Mouse (Mus musculus) retina, embryonic 14.5 days (tissue): ENCODE data around the gene Plcd1.

Experiments used
- DNase-seq: peaks from one replicate; pipeline ENCODE4 v3.0.0-alpha.2; 2015; ENCODE audit warnings: low spot score

Plcd1 gene

GRCm38 (mm10) chr9:119091581-119092310, 1.6 kb downstream of the Plcd1 start:
- no peak for DNase-seq

GRCm38 (mm10) chr9:119090462-119090861, 2.8 kb downstream of the Plcd1 start:
- DNase-seq: no peak

GRCm38 (mm10) chr9:119089437-119089836, 3.9 kb downstream of the Plcd1 start:
- DNase-seq: no peak

GRCm38 (mm10) chr9:119088148-119088801, 5.0 kb downstream of the Plcd1 start:
- peak; percentile 88 for DNase-seq

DNA sequence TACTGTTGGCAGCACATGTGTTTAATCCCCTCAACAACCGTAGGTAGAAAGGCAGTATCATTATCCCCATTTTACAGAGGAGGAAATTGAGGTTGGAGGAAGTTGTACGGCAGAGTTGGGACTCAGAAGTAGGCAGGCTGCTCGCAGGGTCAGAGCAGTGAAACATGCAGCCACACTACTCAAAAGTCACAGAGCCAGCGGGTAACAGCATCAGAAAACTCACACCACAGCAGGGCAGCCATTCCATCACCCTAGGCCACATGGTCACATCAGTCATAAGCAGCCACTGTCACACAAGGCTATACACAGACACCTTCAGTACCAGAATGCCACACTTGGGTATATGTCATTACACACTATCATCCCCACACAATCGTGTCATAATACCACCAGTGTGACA, 6.0 kb downstream of the Plcd1 start:
- DNase-seq: no peak

DNA sequence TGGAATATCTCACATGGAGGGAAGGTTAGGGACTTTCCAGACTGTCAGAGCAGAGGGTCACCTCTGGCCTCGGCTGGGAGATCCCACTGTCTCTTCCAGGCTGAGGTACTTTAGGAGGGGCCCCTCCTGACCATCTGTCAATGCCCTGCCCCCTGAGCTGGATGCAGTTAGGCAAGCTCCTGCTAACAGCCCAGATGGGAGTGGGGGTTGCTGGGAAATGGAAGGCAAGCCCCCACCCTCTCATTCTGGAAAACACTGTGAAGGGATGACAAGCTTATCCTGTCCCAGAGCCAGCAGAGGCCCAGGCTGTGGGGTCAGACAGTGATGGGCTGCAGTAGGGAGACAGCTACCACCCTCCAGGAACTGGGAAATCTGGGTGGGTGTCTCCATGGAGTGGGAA, 6.9 kb downstream of the Plcd1 start:
- peak; percentile 29 for DNase-seq

- no peak for DNase-seq
These were observed 9.3 kb downstream of the Plcd1 start for GRCm38 (mm10) chr9:119083966-119084365.

DNA sequence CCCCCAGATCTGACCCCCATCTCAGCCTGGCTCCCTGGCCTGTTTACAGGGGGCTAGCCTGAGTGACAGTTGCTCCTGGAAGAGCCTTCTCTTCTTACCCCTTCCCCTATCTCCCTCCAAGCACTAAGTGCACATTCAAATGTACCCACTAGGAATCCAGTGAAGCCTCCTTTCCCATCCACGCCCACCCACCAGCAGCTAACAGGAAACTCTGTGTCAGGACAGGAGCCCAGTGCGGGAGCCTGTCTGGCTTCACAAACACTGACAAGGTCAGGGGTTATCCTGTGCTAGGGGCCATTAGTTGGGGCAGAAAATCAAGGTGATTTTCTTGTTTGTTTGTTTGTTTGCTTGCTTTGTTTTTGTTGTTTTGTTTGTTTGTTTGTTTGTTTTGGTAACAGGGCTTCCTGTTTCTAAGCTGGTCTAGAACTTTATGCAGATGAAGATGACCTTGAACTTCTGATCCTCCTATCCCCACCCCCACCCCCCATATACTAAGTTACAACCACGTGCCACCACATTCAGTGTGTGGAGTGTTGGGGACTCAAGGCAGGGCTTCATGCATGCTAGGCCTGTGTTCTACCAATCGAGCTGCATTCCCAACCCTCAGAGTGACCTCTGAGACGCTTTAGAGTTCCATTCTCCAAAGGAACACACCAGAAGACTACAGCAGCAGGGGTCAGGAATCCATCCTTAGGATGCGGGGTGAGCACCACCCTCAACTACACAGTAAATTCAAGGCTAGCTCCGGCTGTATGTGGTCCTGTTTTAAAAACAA, 10.5 kb downstream of the Plcd1 start:
- no peak for DNase-seq

DNA sequence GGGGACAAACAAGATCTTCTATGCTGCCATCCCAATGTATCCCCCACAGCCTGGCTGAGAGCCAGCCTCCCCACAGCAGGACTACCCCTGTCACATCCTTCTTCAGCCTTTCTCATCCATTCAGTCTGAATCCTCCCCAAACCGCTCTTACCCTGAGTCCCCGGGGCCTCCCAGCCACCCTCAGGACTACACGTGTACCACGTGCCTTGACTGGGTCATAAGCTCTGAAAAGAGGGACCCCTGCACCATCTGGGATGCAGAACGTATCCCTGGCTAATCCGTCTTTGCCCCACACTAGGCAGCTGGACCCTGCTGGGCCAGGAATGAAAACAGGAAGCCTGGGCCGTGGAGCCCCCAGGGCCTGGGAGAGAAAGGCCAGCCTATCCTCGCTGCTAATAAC, 11.3 kb downstream of the Plcd1 start:
- peak; percentile 57 for DNase-seq

GRCm38 (mm10) chr9:119080040-119080675, 13.1 kb downstream of the Plcd1 start:
- DNase-seq: no peak

- no peak for DNase-seq
These were observed 17.6 kb downstream of the Plcd1 start for GRCm38 (mm10) chr9:119075685-119076084.

DNA sequence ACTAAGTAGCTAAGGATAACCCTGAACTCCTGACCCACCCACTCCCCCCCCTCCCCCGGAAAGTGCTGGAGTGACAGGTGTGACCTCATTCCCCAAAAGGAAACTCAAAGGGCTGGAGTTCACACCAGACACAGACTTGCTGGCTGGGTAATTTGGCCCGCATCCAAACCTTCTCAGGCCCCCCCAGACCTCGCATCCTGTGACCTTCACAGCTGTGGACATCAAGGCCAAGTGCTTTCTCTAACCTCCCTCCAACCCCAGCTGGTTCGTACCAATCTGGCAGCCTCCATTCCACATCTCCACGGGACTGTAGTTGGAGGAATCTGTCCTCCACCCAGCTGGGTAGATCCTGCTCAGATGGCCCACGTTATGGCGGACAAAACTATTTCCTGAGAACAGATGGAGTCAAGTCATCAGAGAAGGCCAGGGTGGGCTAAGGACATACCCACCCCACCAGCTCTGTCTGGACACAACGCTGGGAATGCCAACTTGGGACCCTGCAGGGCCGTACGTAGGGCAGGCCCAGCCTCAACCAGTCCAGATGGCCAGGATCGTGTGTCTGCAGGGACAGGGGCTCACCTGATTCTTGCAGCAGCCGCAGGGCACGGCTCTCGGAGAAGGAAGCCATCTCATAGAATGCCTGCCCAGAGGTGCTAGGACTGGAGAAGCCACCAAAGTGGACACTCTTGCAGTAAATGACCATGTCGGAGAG, 20.0 kb downstream of the Plcd1 start:
- no peak for DNase-seq

DNA sequence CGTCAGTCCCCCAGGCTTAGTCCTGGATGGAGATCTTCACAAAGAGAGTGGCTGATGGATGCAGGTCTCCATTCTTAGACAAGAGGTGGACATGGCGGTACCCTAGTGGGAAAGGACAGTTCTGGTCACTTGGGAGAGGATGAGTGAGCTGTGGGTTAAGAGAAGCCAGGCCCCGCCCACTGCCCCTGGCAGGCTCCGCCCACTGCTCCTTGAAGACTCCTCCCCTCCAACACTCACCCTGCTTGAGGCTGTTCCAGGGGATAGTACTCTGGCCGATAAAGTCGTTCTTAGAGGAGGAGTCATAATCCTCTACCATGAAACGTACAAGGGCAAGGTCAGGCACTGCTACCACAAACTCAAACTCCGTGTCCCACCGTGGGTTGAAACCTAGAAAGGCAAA, 21.5 kb downstream of the Plcd1 start:
- DNase-seq: no peak

DNA sequence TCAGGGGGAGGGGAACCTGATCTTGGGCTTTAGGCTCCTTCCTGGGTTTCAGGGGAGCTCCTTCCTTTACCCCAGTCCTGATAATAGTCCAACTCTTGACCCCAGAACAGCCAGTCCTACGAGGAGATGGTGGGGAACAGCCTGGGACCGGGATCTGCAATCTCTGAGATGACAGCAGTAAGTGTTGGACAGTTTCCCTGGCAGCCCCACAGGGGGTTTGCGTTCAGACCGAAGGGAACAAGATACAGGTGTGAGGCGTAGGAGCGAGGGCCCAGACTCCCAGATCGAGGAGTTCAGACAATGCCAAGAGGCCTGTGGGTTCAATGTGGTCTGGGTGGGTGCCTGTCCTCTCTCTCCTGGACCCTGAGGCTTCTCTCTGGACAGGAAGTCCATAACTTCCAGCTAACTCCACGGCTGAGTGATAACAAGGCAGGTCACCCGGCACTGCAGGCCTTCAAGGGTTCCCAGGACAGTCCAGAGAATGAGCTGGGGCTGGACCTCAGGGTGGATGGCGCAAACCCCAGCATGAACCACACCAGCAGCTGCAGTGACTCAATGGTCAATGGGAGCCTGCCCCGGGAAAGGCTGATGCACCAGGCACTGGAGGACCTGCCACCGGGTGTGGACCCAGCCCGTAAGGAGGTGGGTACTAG, 23.0 kb downstream of the Plcd1 start:
- no peak for DNase-seq

DNA sequence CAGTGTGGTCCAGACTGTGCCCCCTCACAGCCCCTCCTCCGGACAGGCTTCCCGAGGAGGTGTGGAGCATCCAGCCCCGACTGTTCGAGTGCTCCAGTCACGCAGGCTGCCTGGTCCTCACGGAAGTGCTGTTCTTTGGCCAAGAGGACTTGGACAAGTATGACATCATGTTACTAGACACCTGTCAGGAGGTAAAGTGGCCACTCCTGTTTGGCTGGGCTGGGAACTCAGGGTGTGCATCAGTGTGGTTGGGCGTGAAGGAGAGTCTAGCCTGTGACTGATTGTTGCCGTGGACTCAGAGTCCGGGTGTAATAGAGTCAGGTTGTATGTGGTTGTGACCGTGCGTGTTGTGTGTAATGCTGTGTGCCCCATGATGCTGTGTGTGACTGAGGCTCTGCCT, 25.0 kb downstream of the Plcd1 start:
- no peak for DNase-seq

DNA sequence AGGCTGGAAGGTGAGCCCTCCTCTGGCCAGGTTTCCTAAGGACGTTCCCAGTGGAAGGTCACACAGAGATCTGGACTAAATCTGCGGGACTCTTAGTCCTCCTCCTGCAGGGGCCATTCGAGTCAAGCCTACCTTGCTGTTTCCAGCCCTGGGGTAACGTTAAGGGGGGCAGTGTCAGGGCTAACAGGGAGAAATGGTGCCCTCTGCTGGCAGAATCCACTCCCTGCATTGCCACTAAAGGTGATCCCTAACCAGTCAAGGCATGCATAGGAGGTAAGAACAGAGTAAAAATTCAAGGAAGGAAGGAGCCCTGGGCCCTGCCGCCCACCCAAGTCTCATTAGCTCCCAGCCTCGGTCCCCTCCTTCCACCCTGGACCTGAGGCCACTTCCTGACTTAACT, 25.7 kb downstream of the Plcd1 start:
- peak; percentile 90 for DNase-seq

DNA sequence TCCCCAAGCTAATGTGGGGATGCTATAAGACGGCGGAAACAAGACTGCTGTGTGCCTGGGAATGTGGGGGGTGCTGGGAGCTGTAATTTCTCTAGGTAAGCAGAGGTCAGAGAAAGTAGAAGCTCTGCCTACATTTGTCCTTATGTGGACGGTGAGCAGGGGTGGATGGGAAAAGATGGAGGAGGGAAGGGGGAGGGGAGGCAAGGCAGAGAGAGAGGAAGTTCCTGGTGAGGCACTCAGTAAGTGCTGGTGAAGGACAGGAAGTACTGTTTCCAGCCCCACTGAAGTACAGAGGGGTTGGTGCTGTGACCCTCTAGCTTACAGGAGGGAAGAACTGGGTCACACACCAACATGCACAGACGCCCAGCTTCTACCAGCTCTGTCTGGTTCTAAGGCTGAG, 29.0 kb downstream of the Plcd1 start:
- no peak for DNase-seq

DNA sequence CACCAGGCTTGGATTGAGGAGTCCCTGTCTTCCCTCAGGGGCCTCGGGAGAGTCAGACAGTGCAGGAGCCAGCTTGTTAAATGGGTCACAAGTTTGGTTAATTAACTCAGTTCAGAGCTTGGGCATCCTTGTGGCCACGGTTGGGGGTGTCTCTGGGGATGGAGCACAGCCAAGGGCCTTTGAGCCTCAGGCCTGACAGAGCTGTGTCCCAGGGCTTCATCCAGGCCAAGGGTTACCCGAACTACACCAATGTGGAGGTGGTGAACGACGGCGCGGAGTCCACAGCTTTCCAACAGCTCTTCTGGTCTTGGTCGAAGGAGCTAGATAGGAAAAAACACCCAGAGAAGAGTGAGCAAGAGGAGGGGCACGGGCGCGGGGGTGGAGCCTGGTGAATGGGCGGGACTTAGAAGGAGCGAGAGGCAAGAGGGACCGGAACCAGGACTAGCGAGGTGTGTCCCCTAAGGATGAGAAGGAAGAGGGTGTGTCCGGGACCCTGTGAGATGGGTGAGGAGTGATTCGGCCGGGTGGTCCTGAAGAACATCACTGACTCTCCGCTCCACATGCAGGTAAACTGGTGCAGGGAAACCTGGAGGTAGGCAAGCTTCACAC, 30.2 kb downstream of the Plcd1 start:
- peak; percentile 43 for DNase-seq

- no peak for DNase-seq
These were observed 32.6 kb downstream of the Plcd1 start for GRCm38 (mm10) chr9:119060701-119061100.

DNA sequence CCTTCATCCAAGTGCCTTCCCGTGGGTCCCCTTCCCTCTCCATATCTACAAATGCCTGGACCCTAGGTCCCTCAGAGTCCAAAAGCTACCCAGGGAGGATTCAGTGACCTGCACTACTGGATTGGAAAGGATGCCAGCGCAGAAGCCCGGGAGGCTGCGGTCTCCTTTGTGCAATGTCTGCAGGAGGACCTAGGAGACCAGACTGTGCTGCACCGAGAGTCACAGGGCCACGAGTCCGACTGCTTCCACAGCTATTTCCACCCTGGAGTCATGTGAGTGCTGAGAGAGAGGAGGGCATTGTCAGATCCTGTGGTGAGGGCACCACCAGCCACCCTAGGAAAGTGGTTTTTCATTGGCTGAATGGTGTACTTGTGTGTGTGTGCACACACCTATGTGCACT, 35.1 kb downstream of the Plcd1 start:
- no peak for DNase-seq

DNA sequence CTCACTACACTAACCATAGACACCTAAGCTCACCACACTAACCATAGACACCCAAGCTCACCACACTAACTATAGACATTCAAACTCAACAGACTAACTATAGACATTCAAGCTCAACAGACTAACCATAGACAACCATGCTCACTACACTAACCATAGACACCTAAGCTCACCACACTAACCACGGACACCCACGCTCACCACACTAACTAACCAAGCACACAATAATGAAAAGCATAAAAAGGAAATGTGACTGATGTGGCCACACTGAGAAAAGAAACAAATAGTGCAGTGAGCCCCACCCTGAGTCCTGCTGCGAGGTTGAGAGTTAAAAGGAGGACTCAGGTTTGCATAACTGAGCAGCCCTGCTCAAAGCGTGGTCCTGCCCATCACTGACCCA, 38.0 kb downstream of the Plcd1 start:
- no peak for DNase-seq
